8 mouse cellular contexts compared by ENCODE assay signal in the genomic region with DNA sequence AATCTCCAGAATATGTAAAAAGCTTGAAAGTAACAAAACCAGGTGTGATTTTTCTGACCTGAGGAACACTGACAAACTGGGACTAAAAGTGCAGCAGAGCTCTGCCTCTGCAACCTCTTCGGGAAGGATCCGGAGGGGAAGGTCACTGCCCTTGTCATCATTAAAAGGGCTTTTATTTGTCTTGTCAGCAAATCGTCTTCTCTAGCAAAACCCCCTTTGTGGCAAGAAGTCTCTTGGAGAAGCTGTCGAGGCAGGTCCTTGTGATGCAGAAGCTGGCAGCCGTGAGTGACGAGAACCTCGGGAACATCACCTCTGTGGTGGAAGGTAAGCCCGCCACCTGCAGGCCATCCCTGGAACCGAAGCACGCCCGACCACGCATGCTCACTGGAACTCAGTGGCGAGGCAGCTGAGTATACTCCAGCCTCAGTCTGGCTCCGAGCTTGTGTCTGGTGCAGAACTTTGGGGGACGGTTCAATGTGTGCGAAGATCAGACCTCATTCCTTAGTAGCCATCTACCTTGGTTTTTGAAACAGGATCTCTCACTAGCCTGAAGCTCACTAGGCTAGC. TPM values are rescaled to one million over a fixed set of nuclear protein-coding genes. Genes with fewer than 3 reads are reported as not detected.
DNase-seq lines count a peak whose midpoint lies in the region; ATAC-seq and TF ChIP-seq lines count a peak whose summit lies in the region.

No protein-coding gene starts in this region.

- POLR2A ChIA-PET in Patski (lab: Charles Lee), result no interaction called here

- no peak overlapping the region for H3K27ac ChIP-seq in hindbrain, embryonic 13.5 days

- no peaks in the 10 kb centered on the region for H3K27me3 ChIP-seq in Patski
- 0 out of 2 replicates have a peak, but pooled peaks cover 4% of the 10 kb centered on the region for H3K27me3 ChIP-seq in hindbrain, embryonic 13.5 days

- H3K4me3 ChIP-seq in hindbrain, embryonic 13.5 days, result no peak overlapping the region

- no peak for DNase-seq in Patski (ENCODE audit: low read depth, low spot score)
- peak; percentile 95 to 96 for DNase-seq in cerebellum, postnatal 10 days
- peak; percentile 80 to 89 for DNase-seq in frontal cortex, postnatal 14 days (ENCODE audit: low spot score in 2 of 2)
- peak; percentile 83 to 97 for DNase-seq in layer of hippocampus, postnatal 25 days (ENCODE audit: extremely low spot score in 1 of 2, low spot score in 1 of 2)
- peak; percentile 91 for DNase-seq in lung, postnatal 14 days
- DNase-seq in right cerebral cortex, adult 18-20 months, result peak; percentile 93
- peak; percentile 74 for DNase-seq in urinary bladder, adult 2 months (ENCODE audit: low spot score)

- no peak for ATAC-seq in Patski
- peak; percentile 83 for ATAC-seq in hindbrain, embryonic 13.5 days (ENCODE audit: low FRiP score)

- H3K4me1 ChIP-seq in hindbrain, embryonic 13.5 days (replicated peaks), result peaks cover 13% of the 10 kb centered on the region

- CTCF ChIA-PET in Patski (lab: Charles Lee), result interaction anchor here (1.0 to 3.3 kb wide), 6 partner anchors 9 to 232 kb away, joined by 3 to 17 read pairs (median 6); no protein-coding TSS in a partner anchor

- peak overlapping the region; percentile 43 for H3K4me2 ChIP-seq in hindbrain, embryonic 13.5 days

- H3K36me3 ChIP-seq in hindbrain, embryonic 13.5 days, result peaks cover 62% of the 10 kb centered on the region

- WGBS in hindbrain, embryonic 13.5 days, result 7% methylated on average over 16 of the region's 16 CpGs

- peak; percentile 66 for TF ChIP-seq CTCF in Patski (IDR thresholded peaks at IDR 0.05)

- no peak overlapping the region for H3K9ac ChIP-seq in hindbrain, embryonic 13.5 days

- in situ Hi-C loops in Patski (cut with MboI; ENCODE audit: low pct_unique_long_range_greater_than_20kb), result loop anchor here (5.0 to 25.0 kb wide), 2 partner anchors 64 to 199 kb away; no protein-coding TSS in a partner anchor

- no peaks in the 10 kb centered on the region for H3K9me3 ChIP-seq in hindbrain, embryonic 13.5 days

RNA-seq across cellular contexts. Expression of gene Armh2, which starts 27.5 kb away (rescaled TPM):
- not detected for polyA plus RNA-seq in Patski (2021)
- polyA plus RNA-seq in hindbrain, embryonic 13.5 days (2015; fragmentation: Nextera tagmentation; extraction: Ambion mirVana), result not detected in 2 replicates
- not detected for total RNA-seq in layer of hippocampus, postnatal 25 days (2021)
- polyA plus RNA-seq in urinary bladder, adult 2 months (2012; rRNA removed), result not detected in 2 replicates

RNA-seq across cellular contexts. Expression of gene Gmnn, which starts 48.2 kb away (rescaled TPM):
- polyA plus RNA-seq in Patski (2021), result 61.1 TPM
- polyA plus RNA-seq in hindbrain, embryonic 13.5 days (2015; fragmentation: Nextera tagmentation; extraction: Ambion mirVana), result 28.0 and 28.1 TPM in 2 replicates
- total RNA-seq in layer of hippocampus, postnatal 25 days (2021), result 1 to 10 TPM; 1.8 to 2.5 TPM
- 7.9 and 9.8 TPM in 2 replicates for polyA plus RNA-seq in urinary bladder, adult 2 months (2012; rRNA removed)
